Mouse (Mus musculus): ENCODE measurements around the gene Tmem192.

Tmem192 gene

DNA sequence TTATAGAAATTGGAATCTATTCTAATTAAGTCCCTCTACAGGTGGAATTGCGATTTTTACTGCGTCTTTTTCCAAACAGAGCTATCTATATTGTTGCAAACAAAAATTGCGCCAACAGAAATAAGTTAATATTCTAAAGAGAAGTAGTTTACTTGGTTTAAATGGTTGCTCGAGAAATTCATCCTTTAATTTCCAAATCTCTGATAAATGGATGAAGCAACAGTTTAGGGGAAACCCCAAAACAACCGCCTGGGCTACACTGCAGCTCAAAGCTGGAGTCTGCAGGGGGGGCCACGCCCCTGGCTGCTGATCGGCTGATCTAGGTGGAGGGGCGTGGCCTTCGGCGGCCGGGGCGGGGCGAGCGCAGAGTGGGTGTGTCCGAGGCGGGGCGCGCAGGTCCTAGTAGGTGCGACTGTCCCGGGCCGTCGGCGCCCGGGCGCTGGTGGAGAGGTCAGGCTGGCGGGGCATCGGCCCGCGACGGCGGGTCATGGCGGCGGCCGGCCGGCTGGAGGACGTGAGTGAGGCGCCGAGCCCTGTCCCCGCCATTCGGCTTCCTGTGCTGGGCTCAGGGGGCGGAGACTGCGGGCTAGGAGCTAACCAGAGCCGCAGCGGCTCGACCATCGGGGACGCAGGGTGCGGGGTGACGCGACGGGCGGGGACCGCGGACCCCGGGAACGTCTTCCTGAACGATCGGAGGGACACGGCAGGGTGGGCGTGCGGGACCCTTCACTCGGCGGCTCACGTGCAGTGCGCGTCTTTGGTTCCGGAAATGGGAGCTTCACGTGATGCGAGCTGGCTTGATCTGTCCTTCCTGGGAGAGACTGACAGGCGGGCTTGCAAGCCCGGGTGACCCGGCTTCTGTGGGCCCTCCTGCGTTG is at the start of gene Tmem192:
Gene Tmem192, plus strand, starts transcription at position 366 of the 878 bp plus-strand sequence.
- peak; percentile 96 to 99 for DNase-seq

DNA sequence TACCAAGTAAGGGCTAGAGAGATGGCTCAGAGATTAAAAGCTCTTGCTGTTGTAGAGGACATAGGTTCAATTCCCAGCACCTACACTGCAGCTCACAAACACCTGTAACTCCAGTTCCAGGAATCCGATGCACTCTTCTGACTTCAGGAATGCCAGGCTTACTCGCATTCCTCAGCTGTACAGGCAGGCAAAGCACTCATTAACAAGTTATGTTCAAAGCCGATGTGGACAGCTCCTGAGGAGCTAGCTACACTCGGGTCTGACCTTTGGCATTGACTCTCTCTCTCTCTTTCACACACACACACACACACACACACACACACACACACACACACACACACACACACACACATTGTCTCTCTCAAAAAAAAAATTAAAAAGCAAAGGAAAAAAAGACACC is 48.3 kb upstream of the Tmem192 start:
- DNase-seq, result no peak

GRCm38 (mm10) chr8:64900645-64901044 is 46.3 kb upstream of the Tmem192 start:
- no peak for DNase-seq

DNA sequence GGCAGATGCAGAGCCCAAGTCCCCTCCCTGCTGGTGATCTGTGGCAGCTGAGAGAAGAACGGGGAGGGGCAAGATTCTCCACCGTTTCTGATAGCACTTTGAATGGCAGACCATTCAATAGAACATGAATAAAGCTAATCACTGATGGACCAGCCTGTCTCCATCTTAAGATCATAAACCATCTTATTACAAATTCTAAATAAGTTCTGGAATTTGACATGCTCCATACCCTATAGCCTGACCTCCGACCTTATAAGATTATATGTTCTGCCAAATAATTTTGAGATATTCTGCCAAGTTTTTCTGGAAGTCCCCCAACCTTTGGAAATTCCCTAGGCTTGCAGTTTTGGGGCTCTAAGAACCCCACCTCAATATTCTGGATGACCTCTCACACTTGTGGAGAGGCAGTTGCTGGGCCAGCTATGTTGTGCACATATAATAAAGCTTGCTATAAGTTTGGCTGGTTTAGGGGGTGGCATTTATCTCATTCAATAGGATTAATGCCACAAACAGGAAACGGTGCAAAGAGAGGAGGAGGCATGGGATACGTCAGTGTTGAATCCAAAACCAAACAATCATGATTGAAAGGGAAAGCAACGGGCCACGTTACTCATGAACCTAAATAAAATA is 45.3 kb upstream of the Tmem192 start:
- no peak for DNase-seq

- no peak for DNase-seq
Measured at GRCm38 (mm10) chr8:64902191-64902590, 44.8 kb upstream of the Tmem192 start.

GRCm38 (mm10) chr8:64903778-64904177 is 43.2 kb upstream of the Tmem192 start:
- DNase-seq, result no peak

GRCm38 (mm10) chr8:64910026-64910425 is 37.0 kb upstream of the Tmem192 start:
- no peak for DNase-seq

GRCm38 (mm10) chr8:64916793-64917192 is 30.2 kb upstream of the Tmem192 start:
- no peak for DNase-seq

DNA sequence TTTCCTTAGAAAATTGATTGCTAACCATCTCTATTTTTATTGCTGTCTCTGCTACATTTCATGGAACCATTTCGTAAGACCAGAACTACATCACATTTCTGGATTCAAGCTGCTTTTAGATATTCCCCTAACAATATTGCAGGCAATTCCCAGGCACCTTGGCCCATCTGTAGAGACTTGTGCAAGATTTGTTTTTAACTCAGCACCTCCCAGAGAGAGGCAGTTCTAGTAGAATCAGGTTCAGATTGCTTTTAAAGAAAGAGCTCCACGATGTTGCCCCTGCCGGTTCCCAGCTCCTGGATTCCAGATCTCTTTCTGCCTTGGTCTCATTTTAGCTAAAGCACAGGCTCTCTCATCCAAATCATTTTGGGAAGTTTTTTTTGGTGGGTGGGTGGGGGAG is 23.7 kb upstream of the Tmem192 start:
- DNase-seq, result no peak

GRCm38 (mm10) chr8:64925762-64926161 is 21.2 kb upstream of the Tmem192 start:
- no peak for DNase-seq

DNA sequence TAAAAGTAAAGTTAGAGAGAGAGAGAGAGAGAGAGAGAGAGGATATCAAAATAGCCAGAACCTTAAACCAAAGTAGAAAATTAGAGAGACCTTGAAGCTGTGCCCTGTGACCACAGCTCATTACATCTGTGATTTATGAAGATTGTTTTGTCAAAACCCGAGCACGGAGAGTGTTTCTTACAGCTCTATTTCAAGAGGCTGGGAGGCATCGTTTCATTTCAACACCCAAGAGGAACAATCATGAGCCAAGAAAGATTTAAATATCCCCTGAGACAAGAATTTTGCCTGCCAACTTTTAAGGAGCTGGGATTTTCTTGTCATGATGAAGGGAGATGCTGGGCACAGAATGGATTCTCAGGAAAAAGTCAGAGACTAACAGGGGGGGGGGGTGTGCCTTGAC is 20.6 kb upstream of the Tmem192 start:
- no peak for DNase-seq

DNA sequence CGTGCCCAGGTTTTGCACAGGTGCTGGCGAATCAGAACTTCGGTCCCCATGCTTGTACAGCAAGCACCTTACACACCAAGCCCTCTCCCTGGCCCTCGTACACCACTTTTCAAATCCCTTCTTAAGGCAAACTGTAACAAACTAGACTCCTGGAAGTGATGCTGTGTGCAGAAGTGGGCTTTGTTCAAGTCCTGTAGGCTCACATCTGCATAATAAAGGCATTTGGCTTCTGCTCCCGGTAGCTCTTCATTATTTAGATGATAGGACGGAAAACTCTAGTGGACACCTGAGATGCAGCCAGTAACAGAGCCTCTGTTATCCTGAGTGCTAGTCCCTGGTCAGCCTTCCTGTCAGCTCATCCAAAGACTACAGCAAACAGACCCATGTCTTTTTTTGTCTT is 18.0 kb upstream of the Tmem192 start:
- no peak for DNase-seq

DNA sequence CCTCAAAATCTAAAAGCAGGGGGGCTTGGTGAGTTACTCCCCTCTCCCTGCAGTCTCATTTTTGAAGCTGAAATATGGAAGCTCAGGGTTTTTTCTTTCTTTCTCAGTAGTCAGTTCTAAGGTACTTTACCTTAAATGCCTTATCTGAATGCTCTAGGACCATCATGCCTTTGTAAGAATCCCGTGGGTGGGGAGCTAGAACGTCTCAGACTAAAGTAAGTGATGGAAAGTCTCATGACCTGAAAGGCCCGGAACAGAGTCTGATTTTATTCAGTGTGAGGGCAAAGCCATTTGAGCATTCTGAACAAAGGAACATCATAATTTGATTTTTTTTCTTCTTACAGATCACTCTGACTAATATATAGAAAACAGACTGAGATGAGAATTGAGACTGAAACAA is 12.0 kb upstream of the Tmem192 start:
- no peak for DNase-seq

DNA sequence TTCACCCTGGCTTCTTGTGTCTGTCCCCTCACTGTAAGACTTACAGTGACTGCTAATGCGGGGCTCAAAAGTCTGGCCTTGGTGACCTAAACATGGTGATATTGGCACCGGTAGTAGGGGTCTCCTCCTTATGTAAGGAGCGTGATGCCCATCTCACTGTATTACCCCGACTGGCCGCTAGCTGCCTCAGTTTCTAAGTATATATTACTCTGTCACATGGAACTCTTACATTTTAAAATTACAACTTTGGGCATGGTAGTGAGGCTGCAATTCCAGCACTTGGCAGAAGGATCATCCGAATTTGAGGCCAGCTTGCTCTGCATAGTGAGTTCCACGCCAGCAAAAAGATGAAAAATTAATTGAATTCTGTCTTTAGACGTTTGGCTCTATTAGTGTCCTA is 6.0 kb upstream of the Tmem192 start:
- no peak for DNase-seq

GRCm38 (mm10) chr8:64941495-64941894 is 5.5 kb upstream of the Tmem192 start:
- DNase-seq, result peak; percentile 69 to 73

GRCm38 (mm10) chr8:64942946-64943345 is 4.0 kb upstream of the Tmem192 start:
- DNase-seq, result peak; percentile 56 to 76

- DNase-seq, result peak in 1 of 2 experiments; percentile 9
Measured at GRCm38 (mm10) chr8:64944831-64945230, 2.2 kb upstream of the Tmem192 start.

DNA sequence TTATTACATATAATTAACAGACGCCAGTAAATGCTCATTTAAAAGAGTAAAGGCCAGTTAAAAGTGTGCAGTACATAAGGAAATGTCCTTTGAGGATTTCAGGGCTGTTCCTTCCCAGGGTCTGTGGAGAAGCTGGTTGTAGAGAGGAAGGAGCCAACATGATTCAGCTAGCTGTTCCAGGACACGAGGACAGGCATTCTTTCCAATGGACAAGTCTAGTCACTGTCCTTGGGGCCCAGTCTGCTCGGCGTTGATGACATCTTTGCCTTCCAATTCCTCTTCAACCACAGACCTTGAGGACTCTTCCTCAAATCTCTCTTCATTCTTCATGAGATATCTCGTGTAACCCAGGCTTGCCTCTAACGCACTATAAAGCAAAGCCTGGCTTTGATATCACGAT is 1.4 kb upstream of the Tmem192 start:
- DNase-seq, result no peak

DNA sequence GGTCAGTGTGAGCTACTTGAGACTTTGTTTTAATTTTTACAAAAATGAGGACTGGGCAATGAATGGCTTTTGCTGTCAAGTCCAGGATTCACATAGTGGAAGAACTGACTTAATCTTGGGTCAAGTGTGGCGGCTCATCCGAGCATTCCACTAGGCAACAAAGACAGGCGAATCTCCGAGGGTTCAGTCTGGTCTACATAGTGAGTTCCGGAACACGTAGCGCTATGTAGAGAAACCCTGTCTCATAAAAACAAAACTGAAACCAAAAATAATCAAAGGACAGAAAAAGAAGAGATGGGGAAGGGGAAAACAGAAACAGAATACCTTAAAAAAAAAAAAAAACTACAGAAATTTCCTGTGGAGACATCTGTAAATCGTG is 555 bp upstream of the Tmem192 start:
- DNase-seq, result peak; percentile 13

DNA sequence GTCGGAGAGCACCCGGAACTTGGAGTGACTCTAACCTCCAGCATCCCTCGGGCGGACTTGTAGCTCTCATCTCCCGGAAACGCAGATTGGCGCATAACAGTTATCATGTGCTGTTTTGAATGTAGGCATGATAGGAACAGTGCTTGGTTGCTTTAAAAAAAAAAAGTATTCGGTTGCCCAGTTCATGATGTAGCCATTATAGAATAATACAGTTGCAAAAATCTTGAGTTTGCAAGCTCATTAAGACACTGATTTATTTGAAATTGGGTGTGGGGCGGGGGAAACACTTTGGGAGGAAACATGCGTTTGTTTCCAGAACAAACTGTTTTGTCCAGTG is 681 bp downstream of the Tmem192 start:
- no peak for DNase-seq

DNA sequence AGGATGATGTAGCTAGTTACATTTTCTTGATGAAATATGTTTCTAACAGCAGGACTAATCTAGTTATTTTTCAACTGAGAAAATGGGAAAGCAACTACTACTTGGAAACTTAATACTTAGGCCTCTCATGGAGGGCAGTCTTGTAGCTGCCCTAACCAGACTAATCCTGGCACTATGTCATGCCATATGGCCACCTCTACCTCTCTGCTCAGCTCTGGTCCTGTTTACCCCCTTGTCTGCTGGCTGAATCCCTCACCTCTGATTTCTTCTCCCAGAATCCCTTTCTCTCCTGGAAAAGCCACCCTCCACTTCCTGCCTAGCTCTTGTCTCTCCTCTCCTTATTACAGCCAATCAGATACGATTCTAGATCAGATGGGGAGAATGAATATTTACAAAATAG is 1.4 kb downstream of the Tmem192 start:
- no peak for DNase-seq

GRCm38 (mm10) chr8:64952101-64952500 is 5.1 kb downstream of the Tmem192 start:
- no peak for DNase-seq

DNA sequence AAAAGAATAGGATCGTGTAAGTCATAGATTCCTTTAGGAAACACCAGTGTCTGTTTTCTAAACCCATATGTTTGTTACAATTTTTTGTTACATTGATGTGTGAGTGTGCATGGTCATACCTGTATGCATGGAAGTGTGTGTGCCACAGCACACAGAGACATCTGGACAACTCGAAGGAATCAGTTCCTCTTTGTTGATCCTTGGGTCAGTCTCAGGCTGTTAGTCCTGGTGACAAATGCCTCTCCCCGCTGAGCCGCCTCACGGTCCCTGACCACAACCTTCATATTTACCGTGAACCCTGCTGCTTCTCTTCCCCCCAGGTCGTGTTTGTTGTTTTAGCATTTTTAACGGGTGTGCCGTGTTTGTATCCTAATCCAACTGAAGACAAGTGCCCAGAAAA is 12.0 kb downstream of the Tmem192 start:
- DNase-seq, result no peak

- no peak for DNase-seq
Measured at GRCm38 (mm10) chr8:64962836-64963235, 15.9 kb downstream of the Tmem192 start.

All from thymus, postnatal 36 days (tissue).